Mouse (Mus musculus) G1E (cell line): ENCODE measurements around the gene F11r.

Experiments used
- CTCF ChIP-seq: IDR thresholded peaks from 2 replicates; pipeline ENCODE4 v1.5.1; 2012; ENCODE audit warnings: low read depth, low read length, inconsistent platforms, mixed read lengths
- GATA1 ChIP-seq: IDR thresholded peaks from 2 replicates; pipeline ENCODE4 v1.6.1; 2012; ENCODE audit warnings: borderline replicate concordance, low read length, inconsistent platforms, mixed read lengths

DNA sequence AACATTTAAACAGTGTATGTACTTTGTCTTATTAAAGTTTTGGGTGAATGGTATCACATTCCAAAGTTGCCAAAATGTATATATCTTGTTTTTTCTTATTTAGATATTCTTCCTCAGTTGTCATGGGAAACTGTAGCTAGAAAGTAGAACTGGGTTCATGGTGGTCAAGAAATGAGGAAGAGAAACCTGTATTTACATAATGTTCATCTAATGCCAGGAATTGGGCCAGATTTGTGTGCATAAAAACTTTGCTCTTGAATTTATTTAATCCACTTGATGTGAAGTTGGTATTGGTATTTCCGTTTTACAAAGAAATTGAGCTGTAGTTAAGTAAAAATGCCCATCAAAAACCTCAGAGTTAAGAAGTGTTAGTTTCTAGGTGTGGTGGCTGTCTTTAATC, 27.1 kb upstream of the F11r start:
- TF ChIP-seq CTCF, result no peak
- TF ChIP-seq GATA1, result no peak
